Mouse (Mus musculus): ENCODE results near the gene Foxp1. TPM values are rescaled to one million over a fixed set of nuclear protein-coding genes. Genes with fewer than 3 reads are reported as not detected.
A peak's percentile ranks its signal among the peaks of the same experiment; 100 is the strongest.

The Foxp1 gene
- polyA plus RNA-seq, 1 experiment: 17.7 TPM

GRCm38 (mm10) chr6:99369156-99369555 is 153.4 kb downstream of the Foxp1 start:
- no peaks in the 10 kb centered on the region for H3K27me3 ChIP-seq (ENCODE audit: control insufficient read depth, insufficient read depth, insufficient read length)
- no peak overlapping the region for H3K4me2 ChIP-seq (ENCODE audit: low read depth)
- H3ac ChIP-seq (ENCODE audit: control insufficient read depth, insufficient read length): no peak overlapping the region
- no peaks in the 10 kb centered on the region for H3K36me3 ChIP-seq (ENCODE audit: control insufficient read depth, insufficient read depth)
- H3K79me2 ChIP-seq (ENCODE audit: control insufficient read depth, insufficient read depth): no peaks in the 10 kb centered on the region
- TF ChIP-seq POLR2A (IDR thresholded peaks at IDR 0.05; ENCODE audit: insufficient read length, low read depth) (no peak), CEBPB (IDR thresholded peaks at IDR 0.05; ENCODE audit: insufficient read depth, poor library complexity, severe bottlenecking) (no peak), TCF3 (IDR thresholded peaks at IDR 0.05; ENCODE audit: insufficient read length, low read depth) (no peak), SRF (IDR thresholded peaks at IDR 0.05; ENCODE audit: control insufficient read depth, insufficient read length, low read depth) (no peak), MYOG (IDR thresholded peaks at IDR 0.05; ENCODE audit: control insufficient read depth in 1 of 3, insufficient read depth in 1 of 3, insufficient read length in 2 of 3, low read depth in 2 of 3) (no peak)
- H3K4me3 ChIP-seq: no peak overlapping the region

DNA sequence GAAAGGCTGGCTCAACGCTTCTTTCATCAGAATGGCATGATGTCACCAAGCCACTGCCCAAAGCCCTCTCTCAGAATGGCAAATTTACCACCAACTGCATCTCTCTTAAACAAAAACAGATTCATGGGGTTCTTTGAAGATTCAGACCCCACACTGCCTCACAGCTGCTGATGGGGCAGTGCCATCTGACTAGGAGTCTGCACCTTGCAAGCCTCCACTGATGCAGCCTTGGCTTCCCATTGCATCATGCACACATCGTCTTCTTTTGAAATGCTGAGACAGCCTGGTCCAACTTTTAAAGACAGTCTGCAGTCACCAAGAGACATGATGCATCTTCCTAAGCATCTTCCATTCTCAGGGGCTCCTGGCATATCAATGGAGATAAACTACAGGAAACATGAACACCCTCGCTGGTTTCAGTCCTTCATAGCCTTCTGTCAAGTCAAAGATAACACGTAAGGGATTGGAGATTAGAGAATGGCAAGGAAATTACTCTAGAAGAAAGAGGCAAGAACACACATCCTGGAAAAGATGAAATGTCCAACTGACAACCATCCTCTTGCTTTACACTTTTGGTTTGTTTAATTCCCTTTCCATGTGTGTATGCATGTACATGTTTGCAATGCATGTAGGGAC is 154.3 kb downstream of the Foxp1 start:
- peak overlapping the region; percentile 15 for H3K4me2 ChIP-seq (ENCODE audit: low read depth)
- H3ac ChIP-seq (ENCODE audit: control insufficient read depth, insufficient read length): no peak overlapping the region
- H3K36me3 ChIP-seq (ENCODE audit: control insufficient read depth, insufficient read depth): no peaks in the 10 kb centered on the region
- H3K27me3 ChIP-seq (ENCODE audit: control insufficient read depth, insufficient read depth, insufficient read length): no peaks in the 10 kb centered on the region
- H3K79me2 ChIP-seq (ENCODE audit: control insufficient read depth, insufficient read depth): no peaks in the 10 kb centered on the region
- no peak overlapping the region for H3K4me3 ChIP-seq
- TF ChIP-seq TCF12 (IDR thresholded peaks at IDR 0.05; ENCODE audit: insufficient read depth, poor library complexity, severe bottlenecking): peak; percentile 32
- TF ChIP-seq REST (IDR thresholded peaks at IDR 0.05; ENCODE audit: insufficient read depth, insufficient read length): no peak
- TF ChIP-seq POLR2A (IDR thresholded peaks at IDR 0.05; ENCODE audit: insufficient read length, low read depth): peak; percentile 40
- TF ChIP-seq MYOD1 (IDR thresholded peaks at IDR 0.05; ENCODE audit: control insufficient read depth in 1 of 3, insufficient read length in 2 of 3, low read depth in 2 of 3): peak in 2 of 3 experiments; percentile 46 to 78
- no peak for TF ChIP-seq E2F4 (IDR thresholded peaks at IDR 0.05; ENCODE audit: insufficient read depth)
- TF ChIP-seq TCF3 (IDR thresholded peaks at IDR 0.05; ENCODE audit: insufficient read length, low read depth): no peak
- TF ChIP-seq MYOG (IDR thresholded peaks at IDR 0.05; ENCODE audit: control insufficient read depth in 1 of 3, insufficient read depth in 1 of 3, insufficient read length in 2 of 3, low read depth in 2 of 3): peak in 2 of 3 experiments; percentile 36 to 83
- TF ChIP-seq CEBPB (IDR thresholded peaks at IDR 0.05; ENCODE audit: insufficient read depth, poor library complexity, severe bottlenecking): peak; percentile 89

- TF ChIP-seq MYOD1 (IDR thresholded peaks at IDR 0.05; ENCODE audit: control insufficient read depth in 1 of 3, insufficient read length in 2 of 3, low read depth in 2 of 3): no peak
- TF ChIP-seq TCF12 (IDR thresholded peaks at IDR 0.05; ENCODE audit: insufficient read depth, poor library complexity, severe bottlenecking): no peak
- no peak for TF ChIP-seq MYOG (IDR thresholded peaks at IDR 0.05; ENCODE audit: control insufficient read depth in 1 of 3, insufficient read depth in 1 of 3, insufficient read length in 2 of 3, low read depth in 2 of 3)
- no peaks in the 10 kb centered on the region for H3K27me3 ChIP-seq (ENCODE audit: control insufficient read depth, insufficient read depth, insufficient read length)
These were observed 158.0 kb downstream of the Foxp1 start for GRCm38 (mm10) chr6:99364545-99364944.

DNA sequence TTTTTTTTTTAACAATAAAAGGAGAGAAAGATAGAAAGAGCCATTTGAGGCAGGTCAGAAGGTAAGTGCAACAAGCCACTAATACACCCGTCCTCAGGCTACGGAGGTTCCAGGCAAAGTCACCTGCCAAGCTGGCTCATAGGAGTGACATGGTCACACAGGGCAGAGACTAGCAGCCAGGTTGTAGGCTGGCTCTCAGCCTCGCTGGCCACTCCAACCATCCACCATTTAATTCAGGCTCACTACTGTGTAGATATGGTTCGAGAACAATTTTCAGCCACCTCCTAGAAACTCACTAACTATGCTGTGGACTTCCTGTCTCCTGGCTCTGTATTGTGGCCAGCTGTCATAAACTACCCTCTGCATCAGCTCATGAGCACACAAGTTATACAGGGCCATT is 161.9 kb downstream of the Foxp1 start:
- TF ChIP-seq POLR2A (IDR thresholded peaks at IDR 0.05; ENCODE audit: insufficient read length, low read depth) (no peak), MAX (IDR thresholded peaks at IDR 0.05; ENCODE audit: low read depth) (no peak), REST (IDR thresholded peaks at IDR 0.05; ENCODE audit: insufficient read depth, insufficient read length) (no peak)
- Histone ChIP-seq H3K4me2 (ENCODE audit: low read depth) (no peak overlapping the region), H3ac (ENCODE audit: control insufficient read depth, insufficient read length) (no peak overlapping the region), H3K4me3 (no peak overlapping the region), H3K27me3 (ENCODE audit: control insufficient read depth, insufficient read depth, insufficient read length) (no peaks in the 10 kb centered on the region), H3K79me2 (ENCODE audit: control insufficient read depth, insufficient read depth) (no peaks in the 10 kb centered on the region), H3K36me3 (ENCODE audit: control insufficient read depth, insufficient read depth) (no peaks in the 10 kb centered on the region)

More at GRCm38 (mm10) chr6:99364545-99364944, 158.0 kb downstream of the Foxp1 start:
- H3K79me2 ChIP-seq (ENCODE audit: control insufficient read depth, insufficient read depth): no peaks in the 10 kb centered on the region
- no peaks in the 10 kb centered on the region for H3K36me3 ChIP-seq (ENCODE audit: control insufficient read depth, insufficient read depth)
- no peak overlapping the region for H3ac ChIP-seq (ENCODE audit: control insufficient read depth, insufficient read length)
- H3K4me3 ChIP-seq: no peak overlapping the region
- no peak overlapping the region for H3K4me2 ChIP-seq (ENCODE audit: low read depth)

DNA sequence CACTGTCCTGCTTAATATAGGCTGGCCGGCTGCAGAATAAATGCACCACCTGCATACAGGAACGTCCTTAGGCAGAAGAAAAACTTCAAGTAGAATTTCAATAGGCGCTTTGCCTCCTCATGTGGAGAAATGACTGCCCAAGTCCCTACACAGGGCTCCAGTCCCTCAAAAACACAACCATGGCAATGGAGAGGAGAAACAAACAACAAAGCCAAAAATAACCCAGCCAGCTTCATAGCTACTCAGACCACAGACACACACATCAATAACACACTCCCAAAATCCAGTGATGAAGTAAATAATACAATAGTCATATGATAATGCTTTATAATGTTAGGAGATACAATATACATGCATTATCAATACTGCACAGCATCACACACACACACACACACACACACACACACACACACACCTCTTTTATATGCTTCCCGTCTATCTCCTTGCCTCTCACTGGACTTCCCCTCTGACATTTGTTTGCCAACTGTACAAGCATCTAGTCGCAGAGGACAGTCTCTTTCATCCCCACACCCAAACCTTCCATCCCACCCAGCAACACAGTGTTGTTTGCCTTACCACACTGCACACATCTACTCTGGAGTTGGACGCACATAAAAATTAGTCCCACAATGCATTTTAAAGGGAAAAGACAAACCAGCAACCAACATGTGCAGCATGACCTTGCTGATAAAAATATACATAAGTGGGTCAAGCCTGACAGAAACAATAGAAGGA is 162.6 kb downstream of the Foxp1 start:
- no peak for TF ChIP-seq TCF12 (IDR thresholded peaks at IDR 0.05; ENCODE audit: insufficient read depth, poor library complexity, severe bottlenecking)
- no peak for TF ChIP-seq MAX (IDR thresholded peaks at IDR 0.05; ENCODE audit: low read depth)
- TF ChIP-seq MYOD1 (IDR thresholded peaks at IDR 0.05; ENCODE audit: control insufficient read depth in 1 of 3, insufficient read length in 2 of 3, low read depth in 2 of 3): no peak
- TF ChIP-seq REST (IDR thresholded peaks at IDR 0.05; ENCODE audit: insufficient read depth, insufficient read length): no peak
- TF ChIP-seq MYOG (IDR thresholded peaks at IDR 0.05; ENCODE audit: control insufficient read depth in 1 of 3, insufficient read depth in 1 of 3, insufficient read length in 2 of 3, low read depth in 2 of 3): no peak
- TF ChIP-seq CEBPB (IDR thresholded peaks at IDR 0.05; ENCODE audit: insufficient read depth, poor library complexity, severe bottlenecking): no peak
- no peak for TF ChIP-seq E2F4 (IDR thresholded peaks at IDR 0.05; ENCODE audit: insufficient read depth)
- no peak for TF ChIP-seq TCF3 (IDR thresholded peaks at IDR 0.05; ENCODE audit: insufficient read length, low read depth)
- TF ChIP-seq POLR2A (IDR thresholded peaks at IDR 0.05; ENCODE audit: insufficient read length, low read depth): no peak
- TF ChIP-seq POLR2AphosphoS2 (IDR thresholded peaks at IDR 0.05; ENCODE audit: insufficient read length, low read depth): no peak
- no peak for TF ChIP-seq SRF (IDR thresholded peaks at IDR 0.05; ENCODE audit: control insufficient read depth, insufficient read length, low read depth)
- TF ChIP-seq USF1 (IDR thresholded peaks at IDR 0.05; ENCODE audit: low read depth): no peak
- Histone ChIP-seq H3K27me3 (ENCODE audit: control insufficient read depth, insufficient read depth, insufficient read length) (no peaks in the 10 kb centered on the region), H3K36me3 (ENCODE audit: control insufficient read depth, insufficient read depth) (no peaks in the 10 kb centered on the region), H3K79me2 (ENCODE audit: control insufficient read depth, insufficient read depth) (no peaks in the 10 kb centered on the region), H3K4me3 (no peak overlapping the region), H3K4me2 (ENCODE audit: low read depth) (peak overlapping the region; percentile 70), H3ac (ENCODE audit: control insufficient read depth, insufficient read length) (no peak overlapping the region)
